Mouse (Mus musculus): Measurements from ENCODE around the gene Tmem242. TPM values are rescaled to one million over a fixed set of nuclear protein-coding genes. Genes with fewer than 3 reads are reported as not detected.
"Not testable (repeated sequence)": the region's sequence is repeated elsewhere in the genome, so short reads cannot be mapped to it uniquely, and the experiment has no call there.

Tmem242 gene
- polyA plus RNA-seq (2012; rRNA removed): 40.9 and 41.2 TPM in 2 replicates

- peak; percentile 84 to 95 for DNase-seq (ENCODE audit: extremely low spot score in 1 of 2, low spot score in 1 of 2)
These were observed at the start of gene Tmem242 for GRCm38 (mm10) chr17:5440159-5440971. Gene Tmem242, minus strand, starts transcription at chr17:5440259.

- no peak for DNase-seq (ENCODE audit: extremely low spot score in 1 of 2, low spot score in 1 of 2)
These were observed 48.1 kb upstream of the Tmem242 start for GRCm38 (mm10) chr17:5488156-5488555.

DNA sequence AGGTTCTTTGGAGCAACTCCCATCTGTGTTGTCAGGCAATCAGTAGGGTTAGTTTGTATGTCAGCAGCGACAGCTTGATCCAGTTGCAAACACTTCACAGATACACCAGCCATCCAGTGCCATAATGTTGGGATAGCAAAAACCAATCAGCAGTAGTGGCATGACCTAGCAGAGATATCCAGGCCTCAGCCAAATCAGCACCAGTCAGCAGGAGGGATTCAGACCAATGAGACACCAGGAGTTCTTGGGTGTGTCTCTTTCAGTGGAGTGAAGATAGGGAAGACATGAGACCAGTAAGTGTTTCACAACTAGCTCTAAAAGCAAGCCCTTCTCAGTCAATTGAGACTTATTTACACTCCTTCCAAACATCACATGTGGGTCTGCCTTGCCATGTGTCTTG, 44.6 kb upstream of the Tmem242 start:
- DNase-seq (ENCODE audit: extremely low spot score in 1 of 2, low spot score in 1 of 2): no peak

DNA sequence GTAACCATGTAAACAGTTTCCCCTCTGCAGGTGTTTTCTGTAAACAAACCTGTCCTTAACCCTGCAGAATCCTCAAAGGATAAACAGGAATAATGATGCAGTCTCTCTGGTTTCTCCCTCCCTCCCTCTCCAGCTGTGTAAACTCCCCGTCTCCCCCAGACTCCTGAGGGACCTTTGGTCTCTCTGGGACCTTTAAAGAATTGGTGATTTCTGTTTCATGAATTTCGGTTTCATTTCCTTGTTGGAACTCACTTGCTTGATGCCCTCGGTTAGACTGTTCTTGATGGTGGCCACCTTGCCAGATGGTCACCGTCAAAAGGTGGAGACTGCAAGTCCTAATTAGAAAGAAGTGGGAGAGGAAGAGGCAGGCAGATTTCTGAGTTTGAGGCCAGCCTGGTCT, 43.4 kb upstream of the Tmem242 start:
- no peak for DNase-seq (ENCODE audit: extremely low spot score in 1 of 2, low spot score in 1 of 2)

GRCm38 (mm10) chr17:5475960-5476725, 36.1 kb upstream of the Tmem242 start:
- DNase-seq (ENCODE audit: extremely low spot score in 1 of 2, low spot score in 1 of 2): no peak

GRCm38 (mm10) chr17:5472268-5472667, 32.2 kb upstream of the Tmem242 start:
- DNase-seq (ENCODE audit: extremely low spot score in 1 of 2, low spot score in 1 of 2): no peak

DNA sequence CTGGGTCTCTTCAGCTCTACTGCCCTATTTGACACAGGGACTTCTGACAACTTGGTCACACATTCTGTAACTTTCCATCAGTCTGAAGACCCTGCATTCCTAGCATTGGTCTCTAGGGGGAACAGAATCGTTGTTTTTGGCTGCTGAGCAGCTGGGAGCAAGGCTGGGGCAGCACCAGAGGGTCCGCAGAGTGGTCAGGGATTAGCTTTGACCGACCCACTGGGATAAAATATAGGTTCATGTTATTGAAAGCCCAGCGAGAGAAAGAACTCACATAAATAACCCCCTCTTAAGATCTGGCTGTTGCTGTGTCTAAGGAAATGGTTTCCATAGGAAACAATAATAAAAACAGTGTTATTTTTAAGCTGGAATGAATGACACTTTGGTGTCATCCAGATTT, 27.1 kb upstream of the Tmem242 start:
- no peak for DNase-seq (ENCODE audit: extremely low spot score in 1 of 2, low spot score in 1 of 2)

DNA sequence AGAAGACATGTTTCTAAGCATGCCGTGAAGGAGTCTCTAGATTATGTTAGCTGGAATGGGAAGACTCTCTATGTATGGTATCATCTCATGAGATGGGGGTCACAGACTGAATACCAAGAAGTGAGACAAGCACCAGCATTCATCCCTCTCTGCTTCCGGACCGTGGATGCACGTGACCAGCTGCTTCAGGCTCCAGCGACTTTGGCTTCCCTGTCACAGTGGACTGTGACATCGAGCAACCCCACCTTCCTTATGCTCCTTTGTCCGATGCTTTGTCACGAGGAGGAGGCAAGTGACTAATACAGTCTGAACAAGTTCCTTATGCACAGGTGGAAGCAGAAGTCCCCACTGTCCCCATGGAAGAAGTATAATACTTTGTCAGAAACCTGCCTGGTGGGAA, 26.7 kb upstream of the Tmem242 start:
- DNase-seq (ENCODE audit: extremely low spot score in 1 of 2, low spot score in 1 of 2): no peak

- no peak for DNase-seq (ENCODE audit: extremely low spot score in 1 of 2, low spot score in 1 of 2)
These were observed 23.9 kb upstream of the Tmem242 start for GRCm38 (mm10) chr17:5463912-5464311.

GRCm38 (mm10) chr17:5453657-5454056, 13.6 kb upstream of the Tmem242 start:
- DNase-seq (ENCODE audit: extremely low spot score in 1 of 2, low spot score in 1 of 2): no peak

- DNase-seq (ENCODE audit: extremely low spot score in 1 of 2, low spot score in 1 of 2): no peak
These were observed 3.7 kb upstream of the Tmem242 start for GRCm38 (mm10) chr17:5443751-5444150.

DNA sequence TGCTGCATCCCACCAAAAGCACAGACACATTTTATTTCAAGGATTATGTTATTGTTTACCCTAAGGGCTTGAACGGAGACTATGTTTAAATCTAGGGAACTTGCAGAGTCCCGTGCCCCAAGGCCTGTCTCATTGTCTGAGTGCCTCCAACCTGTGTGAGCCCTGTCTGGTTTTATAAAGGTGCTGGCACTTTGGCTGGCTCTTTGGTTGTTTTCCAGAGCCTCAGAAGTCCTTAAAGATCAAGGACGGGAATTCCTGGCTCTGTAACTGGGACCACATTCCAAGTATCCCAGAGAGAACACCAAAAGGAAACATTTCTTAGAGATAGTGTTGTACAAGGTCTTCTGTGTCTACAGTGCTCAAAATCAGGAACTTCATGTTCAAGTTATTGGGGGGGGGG, 3.2 kb upstream of the Tmem242 start:
- DNase-seq (ENCODE audit: extremely low spot score in 1 of 2, low spot score in 1 of 2): no peak

GRCm38 (mm10) chr17:5442403-5442802, 2.3 kb upstream of the Tmem242 start:
- not testable (repeated sequence) for DNase-seq (ENCODE audit: extremely low spot score in 1 of 2, low spot score in 1 of 2)

GRCm38 (mm10) chr17:5439831-5440158, 264 bp downstream of the Tmem242 start:
- DNase-seq (ENCODE audit: extremely low spot score in 1 of 2, low spot score in 1 of 2): no peak

- DNase-seq (ENCODE audit: extremely low spot score in 1 of 2, low spot score in 1 of 2): no peak
These were observed 10.3 kb downstream of the Tmem242 start for GRCm38 (mm10) chr17:5429772-5430133.

DNA sequence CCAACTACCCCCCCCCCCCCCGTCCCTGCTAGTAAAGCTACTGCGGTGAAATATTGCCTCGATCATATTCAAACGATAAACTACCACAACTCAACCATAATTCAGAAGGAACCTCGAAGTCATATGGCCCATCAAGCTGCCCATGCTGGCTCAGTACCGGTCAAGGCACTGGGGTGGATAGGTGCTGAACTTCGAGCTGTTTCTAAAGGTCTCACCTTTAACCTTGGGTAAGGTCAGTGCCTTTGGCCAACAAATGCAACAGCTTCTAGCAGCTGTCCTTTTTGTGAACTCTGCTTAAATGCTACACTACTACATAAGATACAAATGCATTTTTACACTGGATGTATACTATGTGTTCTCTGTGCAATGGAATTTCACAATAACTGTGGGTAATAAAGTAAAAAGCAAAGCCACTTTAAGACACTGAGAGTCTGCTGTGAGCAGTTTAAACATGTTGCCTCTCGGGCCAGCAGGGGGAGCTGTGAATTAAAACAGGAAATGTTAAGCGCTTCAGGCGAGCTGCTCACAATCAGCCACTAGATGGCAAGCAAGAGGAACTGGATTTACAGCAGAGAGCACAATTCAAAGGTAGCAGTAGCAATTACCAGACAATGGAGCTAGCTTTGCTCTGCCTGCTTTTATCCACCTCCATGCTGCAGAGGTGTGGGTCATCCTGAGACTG, 10.8 kb downstream of the Tmem242 start:
- peak; percentile 87 to 98 for DNase-seq (ENCODE audit: extremely low spot score in 1 of 2, low spot score in 1 of 2)

DNA sequence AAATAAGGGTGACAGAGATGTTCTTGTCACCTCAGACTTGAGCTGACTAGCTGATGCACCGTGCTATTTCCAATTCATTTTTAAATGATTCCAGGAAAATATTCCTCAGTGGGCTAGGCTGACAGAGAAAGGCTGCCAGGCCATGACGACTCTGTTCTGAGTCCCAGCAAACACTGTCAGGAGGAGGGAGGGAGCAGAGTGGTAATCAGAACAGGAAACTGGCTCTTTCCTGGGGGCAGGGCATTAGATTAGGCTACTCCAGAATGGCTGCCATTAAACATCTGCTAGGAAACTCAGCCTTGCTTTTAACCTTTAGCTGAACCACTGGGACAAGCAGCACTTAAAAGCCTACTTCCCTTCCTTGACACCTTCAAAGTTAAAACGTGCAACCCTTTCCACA, 14.9 kb downstream of the Tmem242 start:
- no peak for DNase-seq (ENCODE audit: extremely low spot score in 1 of 2, low spot score in 1 of 2)

DNA sequence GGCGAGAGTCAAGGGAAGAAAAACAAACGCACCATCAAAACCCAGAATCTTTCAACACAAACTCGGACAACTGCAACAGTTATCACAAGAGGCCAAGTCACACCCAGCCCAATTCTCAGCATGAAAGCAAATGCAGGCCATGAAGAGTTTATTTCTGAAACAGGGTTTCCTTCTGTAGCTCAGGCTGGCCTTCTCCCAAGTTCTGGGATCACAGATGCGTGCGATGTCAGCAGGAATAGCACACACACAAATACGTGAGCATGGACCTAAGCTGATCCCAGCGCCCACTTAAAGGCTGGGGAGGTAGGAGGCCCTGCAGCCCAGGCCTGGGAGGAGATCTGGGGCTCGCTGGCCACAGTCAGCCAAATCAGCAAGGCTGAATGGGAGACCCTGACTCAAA, 15.9 kb downstream of the Tmem242 start:
- peak in 1 of 2 experiments; percentile 50 for DNase-seq (ENCODE audit: extremely low spot score in 1 of 2, low spot score in 1 of 2)

GRCm38 (mm10) chr17:5421835-5422234, 18.2 kb downstream of the Tmem242 start:
- DNase-seq (ENCODE audit: extremely low spot score in 1 of 2, low spot score in 1 of 2): no peak

DNA sequence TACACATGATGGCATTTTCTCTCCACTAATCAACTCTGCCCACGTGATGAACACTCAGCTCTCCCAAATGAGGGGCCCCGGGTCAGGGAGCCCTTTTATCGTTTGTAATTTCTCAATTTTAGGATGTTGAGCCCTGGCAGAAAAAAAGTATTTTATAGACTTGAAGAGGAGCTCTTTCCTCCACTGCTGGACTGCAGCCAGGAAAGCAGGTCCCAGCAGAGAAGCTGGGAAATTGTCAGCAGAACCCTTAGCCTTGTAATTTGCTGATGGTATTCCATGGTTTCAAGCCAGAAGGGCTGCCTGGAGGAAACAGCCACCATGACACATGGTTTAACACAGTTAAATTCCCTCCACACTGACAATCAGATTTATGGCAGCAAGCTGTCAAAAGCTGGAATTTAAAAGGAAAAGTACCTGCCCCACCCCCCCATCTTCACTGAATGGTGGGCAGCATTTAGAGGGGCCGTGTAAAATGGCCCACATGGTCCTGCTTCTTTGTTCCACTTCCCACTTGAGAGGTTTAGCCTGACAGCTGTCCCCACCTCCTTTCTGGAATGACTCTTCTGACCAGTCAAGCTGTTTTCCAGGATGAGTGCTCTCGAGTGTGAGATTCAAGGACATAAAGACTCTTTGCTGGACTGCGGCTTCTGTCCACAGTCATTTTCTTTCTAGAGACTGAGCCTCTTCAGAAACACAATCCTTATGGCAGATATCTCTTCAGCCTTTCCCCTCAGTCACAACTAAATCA, 20.1 kb downstream of the Tmem242 start:
- no peak for DNase-seq (ENCODE audit: extremely low spot score in 1 of 2, low spot score in 1 of 2)

DNA sequence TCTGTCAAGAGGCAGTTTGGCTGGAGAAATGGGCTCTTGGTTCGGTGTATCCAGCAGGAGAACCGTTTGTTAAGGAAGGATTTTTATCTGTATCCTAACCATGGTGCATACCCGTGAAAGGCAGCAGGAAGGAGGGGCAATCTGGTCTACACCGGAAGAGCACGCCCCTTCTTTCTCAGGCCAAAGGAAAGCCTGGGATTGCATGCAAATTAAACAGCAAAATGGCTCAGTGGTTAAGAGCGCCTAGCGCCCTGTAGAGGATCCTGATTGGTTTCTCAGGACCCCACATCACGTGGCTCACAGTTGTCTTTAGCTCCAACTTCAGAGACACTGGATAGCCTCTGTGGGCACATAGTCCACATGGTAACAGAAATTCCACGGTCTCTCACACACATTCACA, 21.0 kb downstream of the Tmem242 start:
- no peak for DNase-seq (ENCODE audit: extremely low spot score in 1 of 2, low spot score in 1 of 2)

Measured in frontal cortex, adult 2 months (tissue).